Mouse (Mus musculus): ENCODE results near the gene March2. TPM values are rescaled to one million over a fixed set of nuclear protein-coding genes. Genes with fewer than 3 reads are reported as not detected.

The March2 gene
- total and polyA plus RNA-seq, 2 experiments from 2014 or later, result 88.5 to 117 TPM

- no peak overlapping the region for H3K4me3 ChIP-seq (ENCODE audit: low read depth, low read length)
- H3K9ac ChIP-seq (replicated peaks; ENCODE audit: low read depth, low read length), result no peak overlapping the region
- TF ChIP-seq EP300 (IDR thresholded peaks at IDR 0.05; ENCODE audit: low read depth) (no peak), CTCF (IDR thresholded peaks at IDR 0.05; ENCODE audit: low read depth) (no peak)
- H3K36me3 ChIP-seq (replicated peaks; ENCODE audit: control insufficient read depth, insufficient read depth, low read length), result 0 out of 2 replicates have a peak, but pooled peaks cover under 1% of the 10 kb centered on the region
- DNase-seq (ENCODE audit: low spot score), result peak; percentile 20
- 73% methylated on average over 3 of the region's 3 CpGs for WGBS
- H3K27me3 ChIP-seq (ENCODE audit: control insufficient read depth, insufficient read depth, low read length), result no peaks in the 10 kb centered on the region
- peaks cover 47% of the 10 kb centered on the region for H3K4me1 ChIP-seq (ENCODE audit: control insufficient read depth, insufficient read depth)
- peak overlapping the region; percentile 73 for H3K27ac ChIP-seq (ENCODE audit: low read depth)
- H3K9me3 ChIP-seq (replicated peaks; ENCODE audit: control insufficient read depth, low read length), result no peaks in the 10 kb centered on the region
- no peak for ATAC-seq (ENCODE audit: insufficient read depth, low read depth)
- H3K4me2 ChIP-seq (ENCODE audit: low read depth, low read length), result peak overlapping the region; percentile 1
Observed at GRCm38 (mm10) chr17:33756108-33756790, 37.8 kb upstream of the March2 start.

- Histone ChIP-seq H3K36me3 (replicated peaks; ENCODE audit: control insufficient read depth, insufficient read depth, low read length) (peaks cover 6% of the 10 kb centered on the region; the same call in 1 of the 2 replicates), H3K9me3 (replicated peaks; ENCODE audit: control insufficient read depth, low read length) (no peaks in the 10 kb centered on the region), H3K4me3 (ENCODE audit: low read depth, low read length) (no peak overlapping the region), H3K4me1 (ENCODE audit: control insufficient read depth, insufficient read depth) (peaks cover 52% of the 10 kb centered on the region), H3K9ac (replicated peaks; ENCODE audit: low read depth, low read length) (no peak overlapping the region), H3K27ac (ENCODE audit: low read depth) (peak overlapping the region; percentile 73), H3K4me2 (ENCODE audit: low read depth, low read length) (peak overlapping the region; percentile 1; the same call in 1 of the 2 replicates), H3K27me3 (ENCODE audit: control insufficient read depth, insufficient read depth, low read length) (no peaks in the 10 kb centered on the region)
- 79% methylated on average over 10 of the region's 10 CpGs for WGBS
- no peak for DNase-seq (ENCODE audit: low spot score)
- ATAC-seq (ENCODE audit: insufficient read depth, low read depth), result no peak
- no peak for TF ChIP-seq EP300 (IDR thresholded peaks at IDR 0.05; ENCODE audit: low read depth)
- no peak for TF ChIP-seq CTCF (IDR thresholded peaks at IDR 0.05; ENCODE audit: low read depth)
Observed at GRCm38 (mm10) chr17:33755418-33756107, 37.1 kb upstream of the March2 start.

- Histone ChIP-seq H3K27ac (ENCODE audit: low read depth) (no peak overlapping the region), H3K4me3 (ENCODE audit: low read depth, low read length) (no peak overlapping the region), H3K27me3 (ENCODE audit: control insufficient read depth, insufficient read depth, low read length) (no peaks in the 10 kb centered on the region), H3K9me3 (replicated peaks; ENCODE audit: control insufficient read depth, low read length) (no peaks in the 10 kb centered on the region), H3K4me2 (ENCODE audit: low read depth, low read length) (no peak overlapping the region), H3K4me1 (ENCODE audit: control insufficient read depth, insufficient read depth) (peaks cover 52% of the 10 kb centered on the region), H3K9ac (replicated peaks; ENCODE audit: low read depth, low read length) (no peak overlapping the region), H3K36me3 (replicated peaks; ENCODE audit: control insufficient read depth, insufficient read depth, low read length) (peaks cover 14% of the 10 kb centered on the region; the same call in 1 of the 2 replicates)
- DNase-seq (ENCODE audit: low spot score) (no peak), ATAC-seq (ENCODE audit: insufficient read depth, low read depth) (no peak)
- WGBS, result 78% methylated on average over 1 of the region's 1 CpGs
- TF ChIP-seq EP300 (IDR thresholded peaks at IDR 0.05; ENCODE audit: low read depth), result no peak
- no peak for TF ChIP-seq CTCF (IDR thresholded peaks at IDR 0.05; ENCODE audit: low read depth)
Observed at GRCm38 (mm10) chr17:33754656-33755055, 36.2 kb upstream of the March2 start.

GRCm38 (mm10) chr17:33752297-33752696, 33.8 kb upstream of the March2 start:
- no peak overlapping the region for H3K27ac ChIP-seq (ENCODE audit: low read depth)
- H3K9ac ChIP-seq (replicated peaks; ENCODE audit: low read depth, low read length), result no peak overlapping the region
- WGBS, result 86% methylated on average over 2 of the region's 2 CpGs
- TF ChIP-seq EP300 (IDR thresholded peaks at IDR 0.05; ENCODE audit: low read depth) (no peak), CTCF (IDR thresholded peaks at IDR 0.05; ENCODE audit: low read depth) (no peak)
- peaks cover 36% of the 10 kb centered on the region for H3K36me3 ChIP-seq (replicated peaks; ENCODE audit: control insufficient read depth, insufficient read depth, low read length)
- no peak for DNase-seq (ENCODE audit: low spot score)
- no peaks in the 10 kb centered on the region for H3K9me3 ChIP-seq (replicated peaks; ENCODE audit: control insufficient read depth, low read length)
- no peaks in the 10 kb centered on the region for H3K27me3 ChIP-seq (ENCODE audit: control insufficient read depth, insufficient read depth, low read length)
- H3K4me3 ChIP-seq (ENCODE audit: low read depth, low read length), result no peak overlapping the region
- ATAC-seq (ENCODE audit: insufficient read depth, low read depth), result no peak
- no peak overlapping the region for H3K4me2 ChIP-seq (ENCODE audit: low read depth, low read length)
- peaks cover 30% of the 10 kb centered on the region for H3K4me1 ChIP-seq (ENCODE audit: control insufficient read depth, insufficient read depth)

DNA sequence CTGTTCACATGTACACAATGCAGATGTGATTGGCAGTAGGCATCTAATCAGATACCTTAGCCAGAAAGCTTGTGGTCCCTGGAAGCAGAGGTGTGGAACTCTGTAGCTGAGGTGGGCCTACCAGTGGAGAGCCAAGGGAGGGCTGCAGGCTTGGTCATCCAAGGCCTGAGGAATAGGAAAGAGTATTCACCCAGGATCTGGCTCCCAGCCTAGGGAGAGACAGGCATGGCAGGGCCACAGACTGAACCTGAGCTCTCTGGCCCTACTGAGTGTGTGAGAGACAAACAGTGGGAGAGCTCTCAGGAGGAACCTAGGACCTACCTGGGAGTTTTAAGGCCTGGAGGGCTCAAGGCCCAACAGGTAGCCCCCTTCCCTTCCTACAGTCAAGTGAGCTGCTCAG, 32.7 kb upstream of the March2 start:
- ATAC-seq (ENCODE audit: insufficient read depth, low read depth) (no peak), DNase-seq (ENCODE audit: low spot score) (no peak)
- Histone ChIP-seq H3K27me3 (ENCODE audit: control insufficient read depth, insufficient read depth, low read length) (no peaks in the 10 kb centered on the region), H3K9me3 (replicated peaks; ENCODE audit: control insufficient read depth, low read length) (no peaks in the 10 kb centered on the region), H3K4me2 (ENCODE audit: low read depth, low read length) (no peak overlapping the region), H3K36me3 (replicated peaks; ENCODE audit: control insufficient read depth, insufficient read depth, low read length) (peaks cover 40% of the 10 kb centered on the region), H3K9ac (replicated peaks; ENCODE audit: low read depth, low read length) (no peak overlapping the region), H3K4me3 (ENCODE audit: low read depth, low read length) (no peak overlapping the region), H3K27ac (ENCODE audit: low read depth) (no peak overlapping the region), H3K4me1 (ENCODE audit: control insufficient read depth, insufficient read depth) (peaks cover 19% of the 10 kb centered on the region)
- TF ChIP-seq EP300 (IDR thresholded peaks at IDR 0.05; ENCODE audit: low read depth), result no peak
- TF ChIP-seq CTCF (IDR thresholded peaks at IDR 0.05; ENCODE audit: low read depth), result no peak
